Mouse (Mus musculus) gastrocnemius, adult 2 months (tissue): ENCODE results near the gene Gm19410. TPM values are rescaled to one million over a fixed set of nuclear protein-coding genes. Genes with fewer than 3 reads are reported as not detected.

Source experiments
- DNase-seq: peaks from one replicate; pipeline ENCODE4 v3.0.0; 2022
- H3K27ac ChIP-seq: fragments of 200-600 bp; 2 replicates; pipeline ENCODE4 v1.8.1; 2022; ENCODE audit warnings: mild to moderate bottlenecking
- H3K4me3 ChIP-seq: fragments of 200-600 bp; 2 replicates; pipeline ENCODE4 v1.8.1; 2022; ENCODE audit warnings: mild to moderate bottlenecking, moderate library complexity
- CTCF ChIP-seq: fragments of 200-600 bp; IDR thresholded peaks from 2 replicates; pipeline ENCODE4 v1.8.1; 2022; ENCODE audit warnings: antibody characterized with exemption, mild to moderate bottlenecking, moderate library complexity
- intact Hi-C: fragments of 180-260 bp; cut with DNase I; formaldehyde crosslinking; loops from one replicate; pipeline ENCODE4 v1.15.1; 2025
- long read RNA-seq, 2 experiments: library from polyadenylated mRNA; stranded (forward); transcript quantifications; one replicate each; pipeline ENCODE4 v2.0.0; 2021
- microRNA-seq: library from miRNA; unstranded; fragments of <30 nt; microRNA quantifications from one replicate; pipeline ENCODE4 v1.2.0, GENCODE M21; 2021
- total RNA-seq, 2 experiments: library from RNA; stranded (reverse); gene quantifications; 2 replicates each; pipeline ENCODE4 v1.2.3; 2021

The Gm19410 gene
- 1 to 10 TPM in 1 of 2 experiments, under 1 TPM in 1; 0.51 to 1.4 TPM for total RNA-seq
- long read RNA-seq, experiment 1, result 0 reads
- long read RNA-seq, experiment 2, partial matches to known transcripts, result 0 of 2 reads
- long read RNA-seq, experiment 2, other reads (novel, unspliced or antisense), result 2 of 2 reads

GRCm38 (mm10) chr8:35765499-35766193 lies at the start of gene Gm19410:
TSS of gene Gm19410 (plus strand) at chr8:35765790.
- TF ChIP-seq CTCF, result no peak
- peak; percentile 16 for DNase-seq
- Histone ChIP-seq H3K4me3 (peak within 1 kb of the TSS; percentile 50), H3K27ac (no peak within 1 kb of the TSS)
- intact Hi-C loops, result no loop called here

- Histone ChIP-seq H3K4me3 (no peak overlapping the region), H3K27ac (no peak overlapping the region)
- DNase-seq, result no peak
- TF ChIP-seq CTCF, result no peak
- intact Hi-C loops, result loop anchor here (5.0 kb wide), 1 partner anchor 42 kb away; no protein-coding TSS in a partner anchor
Measured at GRCm38 (mm10) chr8:35730776-35731175, 34.8 kb upstream of the Gm19410 start.

- DNase-seq, result no peak
- intact Hi-C loops, result no loop called here
- no peak overlapping the region for H3K4me3 ChIP-seq
- TF ChIP-seq CTCF, result peak; percentile 42
- H3K27ac ChIP-seq, result no peak overlapping the region
Measured at GRCm38 (mm10) chr8:35735438-35735837, 30.2 kb upstream of the Gm19410 start.

GRCm38 (mm10) chr8:35756202-35756601 lies 9.4 kb upstream of the Gm19410 start:
- H3K4me3 ChIP-seq, result no peak overlapping the region
- intact Hi-C loops, result no loop called here
- TF ChIP-seq CTCF, result no peak

GRCm38 (mm10) chr8:35765020-35765419 lies 570 bp upstream of the Gm19410 start:
- Histone ChIP-seq H3K4me3 (peak overlapping the region; percentile 50), H3K27ac (no peak overlapping the region)
- intact Hi-C loops, result no loop called here
- no peak for TF ChIP-seq CTCF
- no peak for DNase-seq

More at GRCm38 (mm10) chr8:35756202-35756601, 9.4 kb upstream of the Gm19410 start:
- H3K27ac ChIP-seq, result no peak overlapping the region
- no peak for DNase-seq

GRCm38 (mm10) chr8:35773508-35773907 lies 7.9 kb downstream of the Gm19410 start:
- TF ChIP-seq CTCF, result peak; percentile 15; the same call in 1 of the 2 replicates
- no peak overlapping the region for H3K4me3 ChIP-seq
- H3K27ac ChIP-seq, result peak overlapping the region; percentile 75
- intact Hi-C loops, result loop anchor here (5.0 kb wide), 2 partner anchors 34 to 41 kb away; no protein-coding TSS in a partner anchor
- peak; percentile 38 for DNase-seq

Small RNA genes within 50 kb of the gene (microRNA-seq; reads per million reads assigned to microRNA genes)
- gene Gm44474, result not detected
